Mouse (Mus musculus) thymus, postnatal 10 days (tissue): Measurements from ENCODE around the gene Sars.

ENCODE experiments used
- DNase-seq, 2 experiments: peaks; one replicate each; pipeline ENCODE4 v3.0.0; 2021; ENCODE audit warnings: low spot score in 2 of 2

Sars gene

GRCm38 (mm10) chr3:108392299-108392698, 52.7 kb downstream of the Sars start:
- DNase-seq: no peak

DNA sequence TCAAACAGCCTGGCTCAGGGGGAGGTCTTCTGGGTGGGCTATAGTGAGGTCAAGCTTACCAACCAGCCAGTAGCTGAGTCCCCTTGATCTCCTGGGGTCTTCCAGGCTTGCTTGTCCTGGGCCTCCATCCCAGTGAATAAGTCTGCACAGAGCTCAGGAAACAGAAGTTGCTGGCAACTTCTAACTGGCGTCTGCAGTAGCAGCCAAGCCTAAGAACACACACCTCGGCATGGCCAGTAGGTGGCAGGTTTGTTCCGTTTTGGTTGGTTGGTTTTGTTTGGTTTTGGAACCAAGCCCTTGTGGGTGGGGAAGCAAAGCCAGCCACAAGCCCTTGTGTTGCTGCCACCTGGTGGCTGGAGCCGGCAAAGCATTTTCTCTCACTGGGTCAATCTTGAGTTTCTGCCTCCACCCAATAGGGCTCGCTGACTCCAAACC, 55.9 kb downstream of the Sars start:
- DNase-seq: peak; percentile 91 to 98

GRCm38 (mm10) chr3:108386186-108386585, 58.8 kb downstream of the Sars start:
- DNase-seq: no peak

DNA sequence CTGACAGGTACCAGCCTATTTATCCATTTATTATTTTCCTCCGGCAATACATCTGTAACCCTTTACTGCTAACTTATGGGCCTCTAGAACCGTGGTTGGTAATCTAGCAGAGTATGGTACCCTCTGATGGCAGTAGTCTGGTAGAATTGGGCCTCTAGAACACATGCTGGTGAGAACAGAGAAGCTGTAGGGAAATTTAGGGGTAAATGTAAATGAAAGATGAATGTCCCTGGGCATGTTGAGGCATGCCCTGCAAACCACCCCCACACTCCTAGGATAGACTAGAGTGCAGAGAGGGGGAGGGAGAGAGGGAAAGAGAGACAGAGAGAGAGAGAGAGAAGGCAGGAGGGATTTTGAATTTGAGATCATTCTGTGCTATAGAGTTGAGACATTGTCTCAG, 60.6 kb downstream of the Sars start:
- no peak for DNase-seq

DNA sequence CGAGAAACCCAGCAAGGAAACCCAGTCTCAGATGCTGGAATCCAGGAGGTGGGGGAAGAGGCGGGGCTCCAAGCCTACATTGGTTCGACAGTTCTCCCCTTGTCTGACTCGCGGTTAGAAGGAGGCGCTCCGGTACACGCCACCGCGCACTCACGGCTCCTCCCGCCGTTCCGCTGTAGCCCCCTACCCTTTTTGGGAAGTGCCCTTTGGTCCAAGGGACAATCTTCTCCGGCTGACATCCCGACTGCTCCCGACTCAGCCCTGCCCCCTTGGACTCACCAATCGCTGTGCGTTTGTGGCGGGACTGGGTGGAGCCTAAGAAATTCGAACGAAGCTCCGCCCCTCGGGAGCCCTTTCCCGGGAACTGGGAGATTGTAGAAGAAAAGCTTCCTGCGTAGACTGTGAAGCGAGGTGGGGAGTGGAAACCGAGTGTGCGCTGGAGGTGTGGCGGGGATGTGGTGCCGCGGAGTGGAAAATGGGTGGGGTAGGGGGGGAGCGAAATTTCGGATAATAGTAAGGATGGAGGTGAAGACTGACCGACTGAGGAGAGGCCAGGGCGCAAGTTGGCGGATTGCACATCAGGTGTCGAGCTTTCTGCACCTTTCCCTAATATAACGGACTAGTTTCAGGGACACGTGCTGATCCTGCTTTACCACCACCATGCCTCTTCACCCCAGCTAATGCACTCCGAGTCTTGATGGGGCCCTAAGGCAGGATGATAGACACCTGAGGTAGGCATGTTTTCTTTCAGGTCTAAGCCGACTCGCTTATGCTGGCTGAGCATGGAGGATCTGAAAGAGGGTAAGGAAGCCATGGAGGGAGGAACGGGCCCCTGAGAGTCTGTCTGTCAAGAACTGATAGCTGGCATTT, 61.3 kb downstream of the Sars start, which contains the start of gene Psrc1:
Gene Psrc1, plus strand, starts transcription at position 355 of the 870 bp plus-strand sequence.
- peak; percentile 64 for DNase-seq

DNA sequence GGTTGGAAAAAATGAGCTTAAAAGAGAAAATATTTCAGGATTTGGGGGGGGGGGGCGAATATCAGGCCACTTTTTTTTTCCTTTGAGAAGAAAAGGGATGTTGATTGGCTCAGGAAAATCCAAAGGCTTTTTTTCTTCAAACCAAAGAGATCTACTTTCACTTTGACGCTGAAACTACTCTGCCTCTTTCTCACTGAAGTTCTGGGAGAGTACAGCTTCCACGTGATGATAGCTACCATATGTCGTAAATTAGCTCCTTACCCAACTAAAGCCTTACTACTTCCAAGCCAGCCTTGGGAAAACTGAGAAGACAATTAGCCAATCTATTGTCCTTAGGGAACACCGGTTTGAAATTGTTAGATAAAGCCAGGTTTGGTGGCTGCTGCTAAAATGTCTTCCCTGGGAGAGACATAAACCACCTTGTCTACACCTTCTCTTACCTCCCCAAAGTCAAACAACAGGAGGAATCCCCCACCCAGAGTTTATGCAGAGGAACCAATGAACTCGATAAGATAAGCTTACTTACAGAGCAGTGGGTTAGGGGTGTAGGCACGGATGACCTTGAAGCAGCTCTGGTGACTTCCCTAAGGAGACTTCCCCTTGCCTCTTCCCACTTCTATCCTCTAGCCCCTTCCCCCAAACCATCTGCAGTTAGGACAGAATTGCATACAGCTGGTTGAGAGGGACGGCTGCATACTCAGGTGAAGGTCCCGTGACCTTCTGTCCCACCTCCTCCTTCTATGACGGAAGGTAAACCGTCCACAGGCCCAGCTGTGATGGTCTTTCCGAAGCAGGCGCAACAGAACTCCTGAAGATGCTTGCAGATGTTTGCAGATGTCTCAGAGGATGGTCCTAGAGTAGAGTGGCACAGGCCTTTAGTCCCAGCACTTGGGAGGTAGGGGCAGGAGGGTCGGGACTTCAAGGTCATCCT, 62.8 kb downstream of the Sars start:
- DNase-seq: no peak

DNA sequence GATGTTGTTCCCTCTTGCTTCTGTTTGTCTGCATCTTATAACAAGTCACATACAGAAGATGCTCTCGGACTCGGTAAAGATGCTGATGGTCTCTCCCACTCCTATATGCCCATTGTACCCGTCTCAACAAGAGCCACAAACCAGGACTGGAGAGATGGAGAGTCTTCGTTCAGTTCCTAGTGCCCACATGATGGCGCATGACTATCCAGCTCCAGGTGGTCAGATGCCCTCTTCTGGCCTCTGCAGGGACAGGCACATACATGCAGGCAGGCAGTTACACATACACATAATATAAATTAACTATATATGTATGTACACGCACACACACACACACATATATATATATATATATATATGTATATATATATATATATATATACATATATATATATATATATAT, 64.3 kb downstream of the Sars start:
- DNase-seq: no peak

DNA sequence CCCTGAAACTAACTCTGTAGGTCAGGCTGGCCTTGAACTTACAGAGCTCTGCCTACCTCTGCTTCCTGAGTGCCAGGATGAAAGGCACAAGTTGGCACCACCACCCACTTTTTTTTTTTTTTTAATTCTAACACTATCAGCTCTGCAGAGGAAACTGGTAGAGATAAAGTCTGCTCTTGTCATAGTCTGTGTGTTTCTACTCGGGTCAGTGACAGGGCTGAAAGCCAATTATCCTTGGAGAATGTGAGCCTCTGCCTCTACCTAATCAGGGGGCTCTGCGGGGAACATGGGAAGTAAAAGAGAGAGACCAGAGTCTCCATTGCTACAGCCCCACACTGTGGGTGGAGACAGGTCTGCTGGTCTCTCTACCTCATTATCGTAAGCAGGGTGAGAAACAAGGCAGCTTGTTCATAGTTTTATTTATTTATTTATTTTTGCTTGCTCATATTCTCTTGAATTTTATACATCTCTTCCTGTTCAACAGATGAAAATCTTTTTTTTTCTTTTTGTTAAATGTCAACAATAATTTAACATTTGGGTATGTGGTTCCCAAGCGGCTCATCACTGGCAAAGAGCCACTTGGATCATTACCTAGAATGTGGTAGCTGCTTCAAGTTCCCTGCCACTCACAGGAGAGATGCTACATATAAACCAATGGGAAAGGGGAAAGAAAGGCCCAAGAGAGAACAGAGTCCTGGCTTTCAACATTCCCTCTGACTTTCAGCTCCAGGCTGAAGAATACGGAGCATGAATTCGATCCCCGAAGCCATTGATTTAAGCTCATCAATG, 65.9 kb downstream of the Sars start:
- no peak for DNase-seq
